Mouse (Mus musculus): ENCODE results near the gene Cux2. TPM values are rescaled to one million over a fixed set of nuclear protein-coding genes. Genes with fewer than 3 reads are reported as not detected.
A peak's percentile ranks its signal among the peaks of the same experiment; 100 is the strongest.

Gene Cux2
- polyA plus RNA-seq, 2 experiments: 3.0 to 6.1 TPM

GRCm38 (mm10) chr5:121985855-121986254 lies 64.0 kb downstream of the Cux2 start:
- Histone ChIP-seq H3K36me3 (ENCODE audit: control insufficient read depth, insufficient read depth, low read length) (no peaks in the 10 kb centered on the region), H3K9ac (ENCODE audit: low read depth, low read length, severe bottlenecking) (no peak overlapping the region), H3K27ac (replicated peaks; ENCODE audit: low read depth, low read length) (no peak overlapping the region), H3K4me2 (replicated peaks; ENCODE audit: low read depth, low read length, severe bottlenecking) (no peak overlapping the region), H3K4me3 (replicated peaks; ENCODE audit: low read length) (no peak overlapping the region), H3K9me3 (ENCODE audit: control insufficient read depth, low read length) (no peaks in the 10 kb centered on the region), H3K27me3 (ENCODE audit: control insufficient read depth, insufficient read depth, low read length) (no peaks in the 10 kb centered on the region), H3K4me1 (ENCODE audit: control insufficient read depth, insufficient read depth, low read length) (peaks cover 8% of the 10 kb centered on the region)
- WGBS: 70% methylated on average over 9 of the region's 9 CpGs
- TF ChIP-seq POLR2A (IDR thresholded peaks at IDR 0.05; ENCODE audit: borderline replicate concordance, extremely low read depth, insufficient read depth, insufficient read length): no peak
- DNase-seq (ENCODE audit: low spot score): no peak
- ATAC-seq (ENCODE audit: low FRiP score, low read depth): no peak

- Histone ChIP-seq H3K27ac (replicated peaks; ENCODE audit: low read depth, low read length) (no peak overlapping the region), H3K4me3 (replicated peaks; ENCODE audit: low read length) (no peak overlapping the region), H3K9me3 (ENCODE audit: control insufficient read depth, low read length) (no peaks in the 10 kb centered on the region), H3K4me1 (ENCODE audit: control insufficient read depth, insufficient read depth, low read length) (peaks cover 8% of the 10 kb centered on the region), H3K27me3 (ENCODE audit: control insufficient read depth, insufficient read depth, low read length) (no peaks in the 10 kb centered on the region), H3K4me2 (replicated peaks; ENCODE audit: low read depth, low read length, severe bottlenecking) (no peak overlapping the region; the same call in 1 of the 2 replicates), H3K9ac (ENCODE audit: low read depth, low read length, severe bottlenecking) (no peak overlapping the region), H3K36me3 (ENCODE audit: control insufficient read depth, insufficient read depth, low read length) (no peaks in the 10 kb centered on the region)
- DNase-seq (ENCODE audit: low spot score) (peak; percentile 32), ATAC-seq (ENCODE audit: low FRiP score, low read depth) (no peak)
- TF ChIP-seq POLR2A (IDR thresholded peaks at IDR 0.05; ENCODE audit: borderline replicate concordance, extremely low read depth, insufficient read depth, insufficient read length): no peak
- WGBS: 8% methylated on average over 16 of the region's 16 CpGs
Observed at GRCm38 (mm10) chr5:121981650-121982131, 68.2 kb downstream of the Cux2 start.

- no peak overlapping the region for H3K4me2 ChIP-seq (replicated peaks; ENCODE audit: low read depth, low read length, severe bottlenecking)
- no peak overlapping the region for H3K4me3 ChIP-seq (replicated peaks; ENCODE audit: low read length)
- no peak overlapping the region for H3K9ac ChIP-seq (ENCODE audit: low read depth, low read length, severe bottlenecking)
- peaks cover 6% of the 10 kb centered on the region for H3K4me1 ChIP-seq (ENCODE audit: control insufficient read depth, insufficient read depth, low read length)
- no peaks in the 10 kb centered on the region for H3K9me3 ChIP-seq (ENCODE audit: control insufficient read depth, low read length)
- TF ChIP-seq POLR2A (IDR thresholded peaks at IDR 0.05; ENCODE audit: borderline replicate concordance, extremely low read depth, insufficient read depth, insufficient read length): no peak
- 91% methylated on average over 12 of the region's 12 CpGs for WGBS
- DNase-seq (ENCODE audit: low spot score): no peak
- ATAC-seq (ENCODE audit: low FRiP score, low read depth): no peak
- H3K36me3 ChIP-seq (ENCODE audit: control insufficient read depth, insufficient read depth, low read length): no peaks in the 10 kb centered on the region
- H3K27me3 ChIP-seq (ENCODE audit: control insufficient read depth, insufficient read depth, low read length): no peaks in the 10 kb centered on the region
- no peak overlapping the region for H3K27ac ChIP-seq (replicated peaks; ENCODE audit: low read depth, low read length)
Observed at GRCm38 (mm10) chr5:121976331-121976730, 73.6 kb downstream of the Cux2 start.

DNA sequence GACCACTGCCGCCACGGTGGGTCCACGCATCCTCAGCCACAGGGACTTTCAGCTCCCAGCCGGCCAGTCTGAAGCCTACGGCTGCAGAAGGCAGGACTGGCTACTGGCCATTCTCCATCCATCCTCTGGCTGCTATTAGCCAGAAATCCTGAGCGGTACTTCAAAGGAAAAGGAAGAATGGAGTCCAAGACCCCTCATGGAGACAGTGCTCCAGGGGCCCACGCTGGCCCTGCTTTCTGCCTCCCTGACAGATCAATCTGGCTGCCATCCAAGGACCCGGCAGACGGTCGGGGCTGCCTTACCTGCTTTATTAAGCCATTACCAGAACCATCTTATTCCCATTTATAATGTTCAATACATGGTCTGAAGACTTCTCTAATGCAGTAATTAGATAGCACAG lies 76.4 kb downstream of the Cux2 start:
- no peak overlapping the region for H3K4me3 ChIP-seq (replicated peaks; ENCODE audit: low read length)
- DNase-seq (ENCODE audit: low spot score) (no peak), ATAC-seq (ENCODE audit: low FRiP score, low read depth) (no peak)
- H3K4me2 ChIP-seq (replicated peaks; ENCODE audit: low read depth, low read length, severe bottlenecking): no peak overlapping the region
- no peaks in the 10 kb centered on the region for H3K36me3 ChIP-seq (ENCODE audit: control insufficient read depth, insufficient read depth, low read length)
- peaks cover 6% of the 10 kb centered on the region for H3K4me1 ChIP-seq (ENCODE audit: control insufficient read depth, insufficient read depth, low read length)
- no peak overlapping the region for H3K27ac ChIP-seq (replicated peaks; ENCODE audit: low read depth, low read length)
- no peak overlapping the region for H3K9ac ChIP-seq (ENCODE audit: low read depth, low read length, severe bottlenecking)
- TF ChIP-seq POLR2A (IDR thresholded peaks at IDR 0.05; ENCODE audit: borderline replicate concordance, extremely low read depth, insufficient read depth, insufficient read length): no peak
- WGBS: 32% methylated on average over 10 of the region's 10 CpGs
- H3K9me3 ChIP-seq (ENCODE audit: control insufficient read depth, low read length): no peaks in the 10 kb centered on the region
- no peaks in the 10 kb centered on the region for H3K27me3 ChIP-seq (ENCODE audit: control insufficient read depth, insufficient read depth, low read length)

DNA sequence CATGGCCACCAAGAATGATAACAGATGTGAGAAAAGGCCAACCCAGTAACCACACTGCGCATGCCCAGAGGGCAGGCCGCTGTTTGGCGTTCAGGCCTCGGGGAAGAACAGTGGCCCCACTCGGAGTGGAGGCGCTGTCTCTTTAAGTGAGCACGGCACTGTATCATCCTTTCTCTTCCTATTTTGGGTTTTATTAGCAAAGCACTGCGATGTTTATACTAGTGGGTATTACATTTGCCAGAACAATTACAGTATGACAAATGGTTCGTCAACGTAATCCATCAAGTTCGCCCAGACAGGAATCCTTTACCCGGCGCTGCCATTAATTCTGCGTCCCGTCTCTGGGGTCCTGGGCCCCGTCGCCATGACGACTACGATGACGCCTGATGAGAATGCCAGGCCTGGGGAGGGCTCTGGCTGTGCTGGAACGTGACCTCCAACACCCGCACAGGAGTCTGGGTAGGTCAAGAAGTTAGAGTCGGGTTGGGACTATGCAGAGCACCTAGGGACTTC lies 77.2 kb downstream of the Cux2 start:
- ATAC-seq (ENCODE audit: low FRiP score, low read depth): no peak
- H3K27ac ChIP-seq (replicated peaks; ENCODE audit: low read depth, low read length): no peak overlapping the region

More for the DNA sequence above, 77.2 kb downstream of the Cux2 start:
- Histone ChIP-seq H3K4me3 (replicated peaks; ENCODE audit: low read length) (no peak overlapping the region), H3K4me1 (ENCODE audit: control insufficient read depth, insufficient read depth, low read length) (peaks cover 6% of the 10 kb centered on the region), H3K9ac (ENCODE audit: low read depth, low read length, severe bottlenecking) (no peak overlapping the region), H3K4me2 (replicated peaks; ENCODE audit: low read depth, low read length, severe bottlenecking) (no peak overlapping the region), H3K27me3 (ENCODE audit: control insufficient read depth, insufficient read depth, low read length) (no peaks in the 10 kb centered on the region), H3K9me3 (ENCODE audit: control insufficient read depth, low read length) (no peaks in the 10 kb centered on the region), H3K36me3 (ENCODE audit: control insufficient read depth, insufficient read depth, low read length) (no peaks in the 10 kb centered on the region)
- no peak for DNase-seq (ENCODE audit: low spot score)
- TF ChIP-seq POLR2A (IDR thresholded peaks at IDR 0.05; ENCODE audit: borderline replicate concordance, extremely low read depth, insufficient read depth, insufficient read length): no peak
- WGBS: 24% methylated on average over 23 of the region's 23 CpGs
